Mouse (Mus musculus): ENCODE results near the gene Becn1.

Gene Becn1

GRCm38 (mm10) chr11:101245855-101246701 lies 56.0 kb downstream of the Becn1 start, which contains the start of gene Ramp2:
Gene Ramp2 (plus strand): TSS chr11:101246028.
- in situ Hi-C loops (cut with MboI, MseI), result loop anchor here (5.0 kb wide), 1 partner anchor 34 kb away; no protein-coding TSS in a partner anchor

GRCm38 (mm10) chr11:101245071-101245470 lies 57.0 kb downstream of the Becn1 start:
- in situ Hi-C loops (cut with MboI, MseI), result loop anchor here (5.0 kb wide), 1 partner anchor 33 kb away; no protein-coding TSS in a partner anchor

GRCm38 (mm10) chr11:101238071-101238647 lies 63.9 kb downstream of the Becn1 start:
- in situ Hi-C loops (cut with MboI, MseI), result no loop called here

- in situ Hi-C loops (cut with MboI, MseI), result no loop called here
Observed at GRCm38 (mm10) chr11:101236782-101237181, 65.3 kb downstream of the Becn1 start.

Measured in T-helper 2 cell (primary cell).